Mouse (Mus musculus) ES-Bruce4 (cell line): ENCODE results near the gene Washc2.

Experiments
- CTCF ChIP-seq: IDR thresholded peaks from one replicate; pipeline ENCODE4 v1.8.1; 2011; ENCODE audit warnings: low read depth, low read length
- EP300 ChIP-seq: IDR thresholded peaks from 2 replicates; pipeline ENCODE4 v1.6.1; 2011; ENCODE audit warnings: low read depth, low read length; ENCODE audit not compliant: insufficient read depth
- POLR2A ChIP-seq: IDR thresholded peaks from one replicate; pipeline ENCODE4 v1.8.1; 2011; ENCODE audit warnings: low read length; ENCODE audit not compliant: insufficient read depth

DNA sequence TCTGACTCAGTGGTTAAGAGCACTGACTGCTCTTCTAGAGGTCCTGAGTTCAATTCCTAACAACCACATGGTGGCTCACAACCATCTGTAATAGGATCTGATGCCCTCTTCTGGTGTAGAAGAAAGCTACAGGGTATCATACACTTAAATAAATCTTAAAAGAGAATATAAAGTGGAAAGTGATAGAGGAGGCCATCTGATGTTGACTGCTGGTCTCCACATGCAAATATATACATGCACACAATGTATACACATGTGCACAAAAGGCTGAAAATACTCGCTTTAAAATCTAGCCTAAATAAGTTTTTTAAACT lies 59.2 kb downstream of the Washc2 start:
- TF ChIP-seq CTCF = no peak
- TF ChIP-seq POLR2A = no peak
- TF ChIP-seq EP300 = no peak
